Mouse (Mus musculus) spleen, postnatal 4 days (tissue): ENCODE measurements around the gene Fam217a.
"Not testable (repeated sequence)": the region's sequence is repeated elsewhere in the genome, so short reads cannot be mapped to it uniquely, and the experiment has no call there.

Experiments used
- DNase-seq, 2 experiments: peaks; one replicate each; pipeline ENCODE4 v3.0.0; 2022; ENCODE audit warnings: low spot score in 2 of 2

Gene Fam217a

GRCm38 (mm10) chr13:34924210-34924609, at the start of gene Fam217a, which contains the start of gene 4933417A18Rik:
Gene Fam217a (minus strand): TSS chr13:34924310.
Gene 4933417A18Rik (plus strand): TSS chr13:34924409.
- DNase-seq = no peak

- DNase-seq = no peak
Observed at GRCm38 (mm10) chr13:34973770-34974169, 49.7 kb upstream of the Fam217a start.

GRCm38 (mm10) chr13:34973149-34973548, 49.0 kb upstream of the Fam217a start:
- no peak for DNase-seq

GRCm38 (mm10) chr13:34972456-34972855, 48.3 kb upstream of the Fam217a start:
- DNase-seq = not testable (repeated sequence)

- DNase-seq = not testable (repeated sequence)
Observed at GRCm38 (mm10) chr13:34965647-34966046, 41.5 kb upstream of the Fam217a start.

- DNase-seq = no peak
Observed at GRCm38 (mm10) chr13:34964866-34965265, 40.8 kb upstream of the Fam217a start.

- no peak for DNase-seq
Observed at GRCm38 (mm10) chr13:34964419-34964818, 40.3 kb upstream of the Fam217a start.

- DNase-seq = no peak
Observed at GRCm38 (mm10) chr13:34963511-34964397, 39.6 kb upstream of the Fam217a start, which contains the start of gene Eci3. Gene Eci3 (minus strand): TSS chr13:34963810.

- DNase-seq = no peak
Observed at GRCm38 (mm10) chr13:34960996-34961770, 37.1 kb upstream of the Fam217a start.

- DNase-seq = not testable (repeated sequence)
Observed at GRCm38 (mm10) chr13:34958158-34958557, 34.0 kb upstream of the Fam217a start.

- no peak for DNase-seq
Observed at GRCm38 (mm10) chr13:34956901-34957300, 32.8 kb upstream of the Fam217a start.

- DNase-seq = not testable (repeated sequence)
Observed at GRCm38 (mm10) chr13:34951437-34951836, 27.3 kb upstream of the Fam217a start.

- no peak for DNase-seq
Observed at GRCm38 (mm10) chr13:34942370-34942769, 18.3 kb upstream of the Fam217a start.

- no peak for DNase-seq
Observed at GRCm38 (mm10) chr13:34934931-34935644, 11.0 kb upstream of the Fam217a start.

GRCm38 (mm10) chr13:34916520-34917167, 7.5 kb downstream of the Fam217a start:
- no peak for DNase-seq

GRCm38 (mm10) chr13:34914614-34915013, 9.5 kb downstream of the Fam217a start:
- no peak for DNase-seq

- no peak for DNase-seq
Observed at GRCm38 (mm10) chr13:34892871-34893270, 31.2 kb downstream of the Fam217a start.

GRCm38 (mm10) chr13:34876481-34876880, 47.6 kb downstream of the Fam217a start:
- DNase-seq = no peak

GRCm38 (mm10) chr13:34875741-34876445, 48.2 kb downstream of the Fam217a start:
- DNase-seq = peak; percentile 69 to 85

GRCm38 (mm10) chr13:34875166-34875710, 48.9 kb downstream of the Fam217a start, which contains the start of gene Prpf4b:
Gene Prpf4b (plus strand): TSS chr13:34875302.
- peak; percentile 90 to 95 for DNase-seq
